Mouse (Mus musculus) G1E (cell line): Measurements from ENCODE around the gene Brms1.

ENCODE experiments used
- CTCF ChIP-seq: IDR thresholded peaks from 2 replicates; pipeline ENCODE4 v1.5.1; 2012; ENCODE audit warnings: low read depth, low read length, inconsistent platforms, mixed read lengths
- GATA1 ChIP-seq: IDR thresholded peaks from 2 replicates; pipeline ENCODE4 v1.6.1; 2012; ENCODE audit warnings: borderline replicate concordance, low read length, inconsistent platforms, mixed read lengths

DNA sequence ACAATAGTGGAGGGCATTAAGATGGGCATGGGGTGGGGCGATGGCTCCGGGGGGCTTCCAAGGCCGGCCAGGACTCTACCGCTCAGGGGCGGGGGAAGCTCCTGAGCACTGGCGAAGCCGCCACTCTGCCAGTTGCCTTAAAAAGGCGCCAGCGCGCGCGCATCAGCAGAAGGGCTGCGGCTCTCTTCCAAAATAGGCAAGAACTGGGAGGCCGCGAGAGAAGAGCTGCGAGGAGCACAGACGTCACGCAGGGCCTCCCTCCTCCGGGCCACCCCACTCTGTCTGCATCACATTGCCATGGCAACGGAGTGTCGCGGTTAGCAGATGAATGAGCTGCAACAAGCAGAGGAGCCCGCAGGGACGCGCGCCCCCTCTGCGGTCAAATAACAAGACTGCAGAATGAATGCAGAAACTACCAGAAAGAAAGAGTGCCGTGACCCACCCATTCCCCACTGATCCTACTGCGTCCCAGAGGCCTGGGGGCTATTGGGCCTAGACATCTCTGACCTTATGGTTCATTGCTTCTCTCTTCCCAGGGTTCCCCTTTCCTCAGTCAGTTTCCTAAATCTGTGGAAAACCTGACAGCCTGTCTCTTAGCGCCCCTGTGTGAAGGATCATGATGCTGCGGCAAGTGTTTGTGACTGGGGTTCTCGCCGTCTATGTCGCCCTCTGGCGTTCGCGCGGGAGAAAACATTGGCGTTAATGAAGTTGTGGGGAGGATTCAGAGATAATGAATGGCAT is 39.3 kb upstream of the Brms1 start:
- TF ChIP-seq CTCF (peak; percentile 67), GATA1 (no peak)
